Mouse (Mus musculus) embryo, embryonic 11.5 days (tissue): ENCODE results near the gene Dmbx1.

Experiments used
- DNase-seq: peaks from one replicate; pipeline ENCODE4 v3.0.0-alpha.2; 2012; ENCODE audit warnings: low read depth, low spot score

Dmbx1 gene

DNA sequence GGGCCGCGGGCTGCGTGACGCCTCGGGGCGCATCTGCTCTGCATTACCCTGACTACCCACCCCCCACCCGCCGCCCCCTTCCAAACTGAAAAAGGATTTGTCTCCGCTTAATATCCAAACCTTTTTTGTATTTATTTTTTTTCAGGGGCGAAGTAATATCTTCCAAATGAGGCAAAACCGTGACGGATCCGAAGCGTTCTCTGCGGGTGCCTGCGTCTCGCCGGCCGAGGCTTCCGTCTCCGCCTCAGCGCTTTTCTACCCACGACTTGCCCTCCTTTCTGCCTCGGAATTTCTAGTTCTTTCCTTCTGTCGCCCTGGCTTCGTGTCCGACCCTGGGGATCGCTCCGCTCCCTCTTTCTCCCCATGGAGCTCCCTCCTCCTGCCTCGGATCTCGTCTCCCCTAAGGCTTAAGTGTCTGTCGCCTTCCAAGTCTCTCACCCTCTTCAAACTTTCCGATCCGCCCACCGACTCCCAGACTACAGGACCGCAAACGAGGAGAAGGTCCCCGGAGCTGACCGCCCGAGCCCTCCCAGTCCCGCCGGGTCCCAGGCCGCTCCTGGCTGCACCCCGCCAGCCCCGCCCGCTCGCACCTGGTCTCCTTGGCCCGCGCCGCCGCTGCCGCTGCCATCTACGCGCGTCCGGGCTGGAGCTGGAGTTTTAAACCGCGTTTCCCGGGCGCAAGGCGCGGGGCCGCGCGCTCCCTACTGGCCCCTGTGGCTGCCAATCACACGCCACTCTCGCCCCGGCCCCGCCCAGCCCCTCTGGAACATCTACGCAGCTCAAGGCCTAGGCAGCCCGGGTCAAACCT is at the start of gene Dmbx1:
Gene Dmbx1, minus strand, starts transcription at position 632 of the 808 bp plus-strand sequence.
- DNase-seq, result no peak

- no peak for DNase-seq
Measured at GRCm38 (mm10) chr4:115989382-115989781, 49.7 kb upstream of the Dmbx1 start.

DNA sequence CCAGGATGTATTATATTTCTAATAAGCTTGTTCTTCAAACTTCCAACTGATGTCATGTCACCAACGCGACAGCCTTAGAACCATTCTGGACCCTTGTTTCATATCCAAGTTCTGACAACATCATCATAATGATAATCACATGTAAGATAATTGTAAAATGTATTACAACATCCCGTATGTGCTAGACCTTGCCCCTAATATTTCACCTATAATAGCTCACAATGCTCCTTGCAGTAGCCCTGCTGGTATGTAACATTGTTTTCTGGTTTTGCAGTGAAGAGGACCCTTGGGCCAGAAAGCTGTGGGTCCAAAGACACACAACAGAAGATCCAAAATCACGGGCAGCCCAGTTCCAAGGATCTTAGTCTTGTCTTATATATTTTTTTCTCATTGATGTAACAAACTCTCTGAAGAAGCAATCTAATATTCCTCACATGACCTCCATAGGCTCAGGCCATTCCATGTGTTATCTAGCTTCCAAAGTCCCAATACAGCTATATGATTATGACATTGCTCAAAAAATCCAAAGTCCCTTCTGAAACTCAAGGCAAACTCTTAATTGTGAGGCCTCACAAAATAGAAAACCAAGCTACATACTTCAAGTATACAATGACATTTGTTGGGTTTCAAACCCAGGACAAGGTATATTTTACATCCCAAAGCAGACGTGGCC is 48.3 kb upstream of the Dmbx1 start:
- no peak for DNase-seq

DNA sequence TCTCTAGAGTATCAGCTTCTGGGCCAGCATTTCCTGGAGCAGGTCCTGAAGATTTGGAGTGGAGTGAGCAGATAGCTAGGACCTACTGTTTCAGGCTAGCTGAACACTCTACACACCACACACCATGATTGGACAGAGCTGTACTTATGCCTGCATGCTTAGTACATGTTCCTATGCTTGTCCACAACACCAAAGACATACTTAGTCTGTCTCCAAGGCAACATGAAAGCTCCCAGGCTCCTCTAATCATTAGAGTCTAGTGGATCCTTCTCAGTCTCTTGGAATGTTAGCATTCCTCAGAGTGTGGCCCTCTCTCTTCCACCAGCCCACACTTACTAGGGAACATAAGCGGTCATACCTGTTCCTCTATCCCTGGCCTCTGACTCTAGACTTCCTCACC is 47.7 kb upstream of the Dmbx1 start:
- no peak for DNase-seq

DNA sequence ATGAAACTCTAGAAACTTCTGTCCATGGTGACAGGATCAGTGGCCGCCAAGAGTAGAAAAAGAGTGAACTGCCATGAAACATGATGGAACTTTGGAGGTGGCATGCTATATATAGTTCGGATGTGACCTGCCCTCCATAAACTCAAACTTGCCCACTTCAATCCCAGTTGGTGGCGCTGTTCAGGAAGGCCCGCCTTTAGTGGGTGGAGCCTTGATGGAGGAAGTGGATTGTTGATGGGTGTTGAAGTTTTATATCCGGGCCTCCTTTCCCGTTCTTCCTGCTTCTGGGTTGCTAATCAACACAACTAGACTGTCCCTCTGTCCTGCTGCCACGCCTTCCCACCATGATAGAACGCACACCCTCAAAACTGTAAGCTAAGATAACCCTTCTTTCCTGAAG is 45.2 kb upstream of the Dmbx1 start:
- no peak for DNase-seq

DNA sequence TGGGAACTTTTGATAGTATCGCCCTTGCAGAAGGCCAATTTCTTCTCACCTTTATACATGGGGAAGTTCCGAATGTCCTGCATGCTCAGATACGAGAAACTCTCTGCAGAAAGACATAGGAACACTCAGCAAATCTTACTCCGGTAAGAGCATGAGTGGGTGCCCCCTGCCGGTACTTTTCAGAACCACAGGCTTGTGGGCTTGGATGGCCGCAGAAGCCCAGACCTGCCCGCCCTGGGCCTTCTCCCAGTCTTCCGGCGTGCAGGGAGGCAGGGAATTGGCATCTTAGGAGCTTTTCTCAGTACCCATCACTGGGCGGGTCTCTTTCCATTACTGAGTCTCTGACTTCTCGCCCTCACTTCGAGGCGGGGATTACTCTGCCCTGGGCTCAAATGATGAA is 44.4 kb upstream of the Dmbx1 start:
- DNase-seq, result peak; percentile 68

GRCm38 (mm10) chr4:115980676-115981075 is 41.0 kb upstream of the Dmbx1 start:
- DNase-seq, result peak; percentile 77

DNA sequence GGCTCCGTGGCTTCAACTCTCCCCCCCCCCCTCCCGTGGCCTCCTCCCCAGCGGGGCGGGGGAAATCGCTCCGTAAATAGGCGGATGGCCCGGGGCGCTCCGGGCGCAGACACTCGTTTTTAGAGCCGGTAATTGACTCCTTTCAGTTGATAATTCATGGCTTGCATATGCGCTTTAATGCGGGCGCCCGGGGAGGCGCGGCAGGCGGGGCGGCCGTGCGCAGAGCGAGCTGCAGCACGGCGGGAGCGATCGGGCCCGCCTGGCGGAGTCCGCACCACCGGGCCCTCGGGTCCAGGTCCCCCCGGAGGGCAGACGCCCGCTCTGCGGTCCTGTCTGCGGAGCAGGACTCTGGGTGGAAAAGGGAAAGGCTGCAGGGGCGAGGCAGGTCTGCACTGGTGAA is 39.7 kb upstream of the Dmbx1 start:
- DNase-seq, result no peak

GRCm38 (mm10) chr4:115978911-115979310 is 39.2 kb upstream of the Dmbx1 start:
- no peak for DNase-seq

GRCm38 (mm10) chr4:115972543-115972942 is 32.8 kb upstream of the Dmbx1 start:
- DNase-seq, result no peak

GRCm38 (mm10) chr4:115964446-115964845 is 24.7 kb upstream of the Dmbx1 start:
- no peak for DNase-seq

DNA sequence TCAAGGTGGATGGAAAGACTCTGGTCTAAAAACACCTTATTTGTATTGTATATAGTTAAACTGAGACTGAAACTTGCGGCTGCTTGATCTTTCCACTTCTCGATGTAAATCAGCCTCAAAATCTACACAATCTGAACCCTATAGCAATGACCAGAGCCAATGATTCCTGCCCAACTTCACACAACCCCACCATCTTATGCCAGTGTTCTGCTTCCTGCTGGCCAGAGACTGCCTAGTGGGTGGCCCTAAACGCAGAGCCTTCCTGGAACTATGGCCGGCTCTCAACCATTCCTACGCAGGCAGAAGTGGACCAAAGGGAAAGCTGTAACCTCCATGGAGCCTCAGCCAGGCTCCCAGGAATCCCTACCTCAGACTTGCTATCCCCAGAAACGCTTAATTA is 24.0 kb upstream of the Dmbx1 start:
- DNase-seq, result no peak

DNA sequence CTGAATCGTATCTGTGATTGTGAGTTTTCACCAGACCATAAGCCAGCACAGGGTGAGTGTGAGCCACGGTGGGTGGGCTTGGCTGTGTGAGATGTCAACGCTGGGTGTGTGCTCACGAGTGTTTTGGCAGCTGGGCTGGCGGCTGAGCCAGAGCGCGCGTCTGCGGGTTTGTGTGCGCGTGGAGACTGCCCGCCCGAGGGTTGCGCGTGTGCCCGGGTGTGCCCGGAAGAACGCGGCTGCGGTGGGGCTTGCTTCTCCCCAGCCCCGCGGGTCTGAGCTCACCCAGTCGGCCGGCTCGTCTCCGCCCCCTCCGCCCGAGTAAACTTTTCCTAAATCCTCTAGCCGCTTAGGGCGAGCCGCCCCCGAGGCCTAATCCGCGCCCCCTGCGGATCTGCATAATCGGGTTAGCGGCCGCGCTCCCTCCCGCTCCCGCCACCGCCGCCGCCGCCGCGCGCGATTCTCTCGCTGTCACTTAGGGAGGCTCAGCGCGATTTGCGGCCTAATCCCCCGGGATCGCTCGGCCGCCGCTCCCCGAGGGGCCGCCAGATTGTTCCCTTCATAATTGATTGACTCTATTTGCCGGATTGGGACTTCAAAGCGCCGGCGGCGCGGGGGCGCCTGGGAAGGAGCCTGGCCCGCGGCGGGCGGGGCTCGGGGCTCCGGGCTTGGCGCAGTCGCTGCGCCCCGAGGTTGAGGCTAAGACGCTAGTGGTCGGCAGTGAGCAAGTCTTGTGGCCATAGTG is 23.1 kb upstream of the Dmbx1 start:
- DNase-seq, result no peak

- DNase-seq, result no peak
Measured at GRCm38 (mm10) chr4:115961991-115962390, 22.3 kb upstream of the Dmbx1 start.

- no peak for DNase-seq
Measured at GRCm38 (mm10) chr4:115959546-115959945, 19.8 kb upstream of the Dmbx1 start.

- no peak for DNase-seq
Measured at GRCm38 (mm10) chr4:115955494-115955775, 15.7 kb upstream of the Dmbx1 start.

DNA sequence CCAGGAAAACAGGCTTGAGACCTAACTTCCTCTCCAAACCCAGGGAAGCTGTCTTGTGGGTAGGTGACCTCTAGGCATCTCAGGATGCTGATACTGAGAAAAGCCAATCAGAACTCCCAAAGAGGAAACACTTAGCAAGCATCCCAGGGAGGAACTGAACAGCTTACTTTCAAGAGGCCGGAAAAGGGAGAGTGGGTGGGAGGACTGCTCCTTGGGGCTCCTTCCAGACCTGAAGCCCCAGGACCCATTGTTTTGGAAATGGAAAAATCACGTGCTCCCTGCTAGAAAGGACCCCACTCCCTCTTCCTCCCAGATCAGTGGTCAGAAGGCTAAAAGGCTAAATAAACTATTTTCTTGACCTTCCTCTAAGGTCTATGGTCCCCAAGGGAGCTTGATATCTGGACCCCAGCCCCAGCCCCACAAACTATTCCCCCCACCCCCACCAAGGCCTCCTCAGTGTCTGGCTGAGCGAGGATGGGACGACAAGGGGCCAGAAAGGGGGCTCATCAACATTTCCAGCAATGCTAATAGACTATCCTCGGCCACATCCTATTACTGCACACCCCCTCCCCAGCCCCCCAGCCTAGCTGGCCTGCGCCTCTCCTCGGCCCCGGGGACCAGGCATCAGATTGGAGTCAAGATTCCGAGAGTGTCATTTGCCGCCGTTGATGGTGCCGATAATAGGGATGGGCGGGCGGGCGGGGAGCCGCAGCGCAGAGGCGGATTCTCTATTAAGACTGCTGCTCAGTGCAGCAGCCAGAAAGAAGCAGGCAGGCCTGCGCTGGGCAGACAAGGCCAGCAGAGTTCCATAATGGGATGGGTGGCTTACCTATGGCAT is 15.1 kb upstream of the Dmbx1 start:
- DNase-seq, result no peak

DNA sequence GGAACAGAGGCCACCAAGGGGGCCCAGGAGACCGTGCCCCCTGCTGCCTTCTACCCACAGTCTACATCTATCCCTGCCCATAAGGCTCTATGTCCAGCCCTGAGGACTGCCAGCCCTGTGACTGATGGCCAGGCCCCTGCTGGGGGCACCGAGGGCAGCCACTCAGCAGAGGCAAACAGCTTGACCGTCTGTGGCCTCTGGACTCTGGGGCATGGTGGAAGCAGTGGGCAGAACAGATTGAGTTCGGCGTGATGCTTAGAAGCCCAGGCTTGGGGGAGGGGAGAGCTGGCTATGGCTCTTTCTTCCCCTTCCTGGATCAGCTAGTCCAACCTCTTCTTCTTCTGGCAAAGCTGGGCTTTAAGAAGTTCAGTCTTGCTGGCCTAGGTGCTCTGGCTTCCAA is 13.8 kb upstream of the Dmbx1 start:
- DNase-seq, result no peak

- no peak for DNase-seq
Measured at GRCm38 (mm10) chr4:115952758-115953157, 13.0 kb upstream of the Dmbx1 start.

- no peak for DNase-seq
Measured at GRCm38 (mm10) chr4:115943669-115944314, 4.1 kb upstream of the Dmbx1 start.

- DNase-seq, result no peak
Measured at GRCm38 (mm10) chr4:115941242-115941820, 1.6 kb upstream of the Dmbx1 start.
